Mouse (Mus musculus) G1E (cell line): ENCODE data around the gene Slc30a9.

Experiments used
- CTCF ChIP-seq: IDR thresholded peaks from 2 replicates; pipeline ENCODE4 v1.5.1; 2012; ENCODE audit warnings: low read depth, low read length, inconsistent platforms, mixed read lengths
- GATA1 ChIP-seq: IDR thresholded peaks from 2 replicates; pipeline ENCODE4 v1.6.1; 2012; ENCODE audit warnings: borderline replicate concordance, low read length, inconsistent platforms, mixed read lengths
- POLR2AphosphoS5 ChIP-seq: IDR thresholded peaks from 2 replicates; pipeline ENCODE4 v1.6.1; 2012; ENCODE audit warnings: low read depth, low read length, inconsistent platforms; ENCODE audit not compliant: insufficient replicate concordance

GRCm38 (mm10) chr5:67362316-67362715 is 55.6 kb downstream of the Slc30a9 start:
- TF ChIP-seq GATA1 (no peak), POLR2AphosphoS5 (no peak), CTCF (no peak)
